Mouse (Mus musculus): ENCODE data around the gene Trip11. TPM values are rescaled to one million over a fixed set of nuclear protein-coding genes. Genes with fewer than 3 reads are reported as not detected.

Gene Trip11
- total RNA-seq, 2 experiments from 2014 or later: 34.2 to 39.5 TPM

DNA sequence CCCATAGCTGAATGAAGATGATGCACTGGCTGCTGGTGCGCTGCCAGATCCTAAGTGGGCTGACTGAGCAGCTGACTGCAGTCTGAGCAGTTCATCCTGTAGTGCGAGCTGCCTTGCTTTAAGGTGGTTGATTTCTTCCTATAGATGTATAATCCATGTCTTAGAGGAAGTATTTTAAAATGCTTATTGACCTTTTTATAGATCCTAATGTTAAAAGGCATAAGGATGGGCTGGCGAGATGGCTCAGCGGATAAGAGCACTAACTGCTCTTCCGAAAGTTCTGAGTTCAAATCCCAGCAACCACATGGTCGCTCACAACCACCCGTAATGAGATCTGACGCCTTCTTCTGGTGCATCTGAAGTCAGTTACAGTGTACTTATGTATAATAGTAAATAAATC lies 14.1 kb downstream of the Trip11 start:
- no peak for DNase-seq (ENCODE audit: low spot score in 2 of 2)

DNA sequence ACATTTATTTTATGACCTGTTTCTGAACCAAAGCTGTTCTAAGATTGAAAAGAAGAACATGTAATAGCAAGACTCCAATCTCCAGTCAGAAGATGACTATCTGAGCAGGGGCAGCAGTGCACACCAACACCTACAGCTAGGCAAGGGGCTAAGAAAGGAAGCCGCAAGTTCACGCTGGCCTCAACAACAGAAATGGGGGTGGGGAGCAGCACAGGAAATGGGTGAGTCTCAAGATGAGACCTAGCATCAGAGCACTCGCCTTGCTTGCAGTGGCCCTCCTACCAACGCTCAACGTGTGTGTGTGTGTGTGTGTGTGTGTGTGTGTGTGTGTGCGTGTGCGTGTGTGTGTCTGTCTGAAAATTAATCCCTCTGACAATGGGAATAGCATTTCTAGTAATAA lies 16.0 kb downstream of the Trip11 start:
- no peak for DNase-seq (ENCODE audit: low spot score in 2 of 2)

DNA sequence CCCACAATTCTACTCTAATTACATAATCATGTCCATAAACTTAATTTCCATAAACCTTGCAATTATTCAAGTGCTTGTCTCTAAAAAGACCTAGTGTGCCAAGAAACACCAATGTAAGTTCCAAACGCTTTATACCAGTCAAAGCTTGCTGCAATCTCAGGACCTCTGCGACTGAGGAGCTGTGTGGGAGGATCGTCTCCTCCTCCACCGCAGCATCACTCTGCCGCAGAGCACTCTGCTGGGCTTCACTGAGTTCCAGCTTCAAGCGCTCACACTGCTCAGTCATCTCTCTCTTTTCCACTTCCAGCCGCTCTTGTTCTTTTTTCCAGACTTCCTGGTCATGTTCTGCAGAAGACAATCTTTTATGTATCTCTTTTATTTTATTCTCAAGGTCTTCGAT lies 19.8 kb downstream of the Trip11 start:
- DNase-seq (ENCODE audit: low spot score in 2 of 2): no peak

DNA sequence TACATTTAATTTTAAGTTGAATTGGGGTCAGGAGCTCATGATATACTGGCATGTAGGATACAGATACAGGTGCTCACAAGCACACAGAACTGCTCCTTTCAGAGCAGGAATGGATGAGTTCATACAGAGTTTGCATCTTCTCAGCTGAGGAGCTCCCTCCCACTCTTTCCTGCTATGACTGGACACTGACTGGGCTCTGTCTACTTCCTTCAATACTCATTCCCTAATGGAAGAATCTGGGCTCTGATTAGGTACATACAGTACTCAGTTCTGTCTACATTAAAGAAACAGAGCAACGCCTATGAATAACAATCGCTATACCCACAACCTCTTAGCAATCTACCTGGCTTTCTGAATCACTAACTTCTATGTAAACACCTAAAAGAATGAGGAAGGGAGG lies 20.2 kb downstream of the Trip11 start:
- DNase-seq (ENCODE audit: low spot score in 2 of 2): no peak

DNA sequence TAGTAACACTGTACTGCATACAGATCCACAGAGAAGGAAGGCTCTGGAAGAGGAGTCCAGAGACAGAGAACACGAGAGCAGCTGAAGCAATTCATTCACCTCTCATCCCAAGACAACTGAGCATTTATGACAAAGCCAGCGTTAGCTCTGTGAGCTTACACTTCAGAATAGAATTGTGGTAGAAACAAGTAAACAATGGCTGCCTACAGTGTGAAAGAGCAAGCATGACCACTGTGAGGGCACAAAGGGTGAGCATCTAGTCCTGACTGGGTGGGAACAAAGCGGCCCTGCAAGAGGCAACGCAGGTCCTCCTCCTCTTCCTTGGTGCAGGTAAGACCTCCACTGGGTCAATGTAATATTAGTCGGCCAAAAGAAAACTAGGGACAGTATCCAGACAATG lies 22.0 kb downstream of the Trip11 start:
- no peak for DNase-seq (ENCODE audit: low spot score in 2 of 2)

DNA sequence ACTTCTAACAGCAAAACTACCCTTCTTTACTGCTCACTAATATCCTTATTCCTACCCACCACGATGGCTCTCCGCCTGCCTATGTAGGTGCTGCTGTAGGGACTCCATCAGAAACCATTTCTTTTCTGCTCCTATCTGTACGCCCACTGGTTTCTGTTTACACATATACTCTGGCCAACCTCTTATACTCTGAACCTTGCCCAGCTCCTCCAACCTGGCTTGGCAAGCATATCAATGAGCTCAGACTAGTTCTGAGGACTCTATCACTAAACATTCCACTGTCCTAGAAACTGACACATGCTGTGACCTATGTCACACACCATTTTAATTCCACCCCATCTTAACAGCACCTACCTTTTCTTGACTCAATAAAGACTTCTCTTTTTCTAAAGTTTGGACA lies 23.7 kb downstream of the Trip11 start:
- no peak for DNase-seq (ENCODE audit: low spot score in 2 of 2)

DNA sequence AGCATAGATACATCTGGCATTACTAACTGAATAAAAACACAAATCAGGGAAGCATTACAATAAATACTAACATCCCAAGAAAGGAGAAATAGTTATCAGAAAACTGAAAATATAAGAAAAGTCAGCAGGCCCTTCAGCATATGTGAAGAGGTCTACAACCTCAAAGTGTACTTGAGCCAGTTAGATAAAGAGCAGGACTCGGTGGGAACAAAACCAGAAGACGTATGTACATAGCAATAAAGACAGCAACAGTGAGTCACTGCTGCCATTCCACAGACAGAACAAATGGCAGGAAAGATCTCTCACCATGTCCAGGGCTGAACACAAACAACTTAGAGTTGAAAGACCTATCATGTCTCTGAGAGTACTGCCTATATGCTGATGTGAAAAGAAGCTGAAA lies 24.8 kb downstream of the Trip11 start:
- no peak for DNase-seq (ENCODE audit: low spot score in 2 of 2)

DNA sequence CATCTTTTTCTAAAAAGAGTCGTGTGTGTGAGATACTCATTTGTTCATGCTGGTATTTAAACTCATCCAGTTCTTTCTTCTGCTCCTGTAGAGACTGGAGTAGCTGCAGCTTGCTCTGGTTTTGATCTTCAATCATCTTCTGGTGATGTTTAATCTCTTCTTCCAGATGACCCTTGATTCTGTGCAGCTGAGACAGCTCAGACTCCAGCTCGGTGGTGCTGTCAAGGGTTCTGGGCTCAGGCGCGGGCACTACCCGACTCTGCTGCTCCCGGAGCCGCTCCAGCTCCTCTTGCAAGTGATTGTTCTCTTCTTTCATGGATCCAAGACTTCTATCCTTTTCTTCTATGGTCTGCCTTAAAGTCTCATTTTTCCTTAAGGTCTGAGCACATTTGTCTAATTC lies 28.1 kb downstream of the Trip11 start:
- DNase-seq (ENCODE audit: low spot score in 2 of 2): no peak

DNA sequence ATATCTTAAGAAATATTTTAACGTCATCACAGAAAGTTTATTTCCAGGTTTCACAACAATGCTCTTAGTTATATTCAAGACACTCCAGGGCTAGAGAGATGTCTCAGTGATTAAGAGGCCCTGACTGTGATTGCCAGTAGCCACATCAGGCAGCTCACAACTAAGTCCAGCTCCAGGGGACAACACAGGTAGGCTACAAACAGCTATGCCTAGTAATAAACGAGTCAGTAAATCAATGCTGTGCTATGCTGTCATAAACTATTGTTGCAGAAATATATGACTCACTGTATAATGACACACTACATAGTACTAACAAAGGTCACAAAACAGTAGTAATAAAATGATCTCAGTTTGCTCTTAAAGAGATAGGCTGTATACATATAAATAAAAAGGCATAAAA lies 36.7 kb downstream of the Trip11 start:
- no peak for DNase-seq (ENCODE audit: low spot score in 2 of 2)

DNA sequence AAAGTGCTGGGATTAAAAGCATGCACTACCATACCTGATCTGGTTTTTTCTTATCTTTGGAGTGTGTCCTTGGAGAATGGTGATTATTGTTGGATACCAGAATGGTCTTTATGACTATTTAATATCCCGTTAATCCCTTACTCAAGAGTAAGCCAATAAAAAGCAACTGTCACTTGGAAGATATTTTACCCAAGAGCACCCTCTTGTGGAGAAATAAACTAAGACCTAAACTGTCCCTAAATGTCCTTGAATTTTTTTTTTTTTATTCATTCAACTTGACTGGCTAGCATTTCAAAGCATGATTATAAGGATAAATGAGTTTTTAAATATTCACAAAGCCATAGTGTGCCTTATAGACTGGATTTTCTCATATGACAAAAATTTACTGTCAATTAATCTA lies 38.0 kb downstream of the Trip11 start:
- no peak for DNase-seq (ENCODE audit: low spot score in 2 of 2)

DNA sequence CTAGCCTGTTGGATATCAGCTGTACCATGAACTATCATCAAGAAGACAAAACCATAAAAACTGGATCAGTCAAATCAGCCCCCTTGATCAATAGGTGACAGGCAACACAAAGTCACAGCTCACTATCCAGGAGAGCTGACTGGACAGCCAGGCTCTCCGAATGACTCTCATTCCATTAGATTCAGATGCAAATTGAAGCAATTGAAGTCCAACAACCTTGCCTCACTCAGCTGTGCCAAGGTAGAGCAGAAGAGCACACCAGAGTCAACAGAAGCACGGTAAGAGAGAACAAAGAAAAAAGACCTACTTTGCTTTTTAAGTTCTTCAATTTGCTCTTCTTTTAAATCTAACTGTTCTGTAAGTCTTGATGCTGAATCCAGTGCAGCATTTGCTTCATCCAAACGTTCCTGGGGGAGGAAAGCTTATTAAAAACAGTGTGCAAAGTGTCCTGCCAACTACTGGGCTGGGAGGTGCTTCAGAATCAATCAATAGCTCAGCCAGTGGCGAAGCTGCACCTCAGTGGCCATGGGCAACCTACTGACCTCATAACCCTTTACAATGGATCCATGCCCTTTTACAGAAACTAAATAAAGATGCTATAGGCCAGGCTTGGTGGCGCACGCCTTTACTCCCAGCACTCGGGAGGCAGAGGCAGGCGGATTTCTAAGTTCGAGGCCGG lies 50.6 kb downstream of the Trip11 start:
- DNase-seq (ENCODE audit: low spot score in 2 of 2): no peak

DNA sequence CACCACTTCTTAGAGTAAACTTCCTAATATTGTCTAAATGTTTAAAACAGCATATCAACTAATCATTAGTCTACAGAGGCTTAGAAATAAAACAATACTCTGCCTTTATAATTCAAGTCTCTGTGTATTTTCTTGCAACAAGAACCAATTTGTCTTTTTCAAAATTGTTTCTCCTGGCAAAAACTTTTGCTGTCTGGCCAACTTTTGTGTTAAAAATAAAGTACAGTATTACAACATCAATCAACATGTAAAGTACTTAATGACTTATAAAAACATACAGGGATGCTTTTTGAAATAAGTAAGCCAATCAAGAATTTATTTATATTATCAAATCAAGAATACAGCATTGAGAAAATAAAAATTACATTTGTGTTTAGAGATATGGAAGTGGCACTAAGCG lies 52.8 kb downstream of the Trip11 start:
- no peak for DNase-seq (ENCODE audit: low spot score in 2 of 2)

DNA sequence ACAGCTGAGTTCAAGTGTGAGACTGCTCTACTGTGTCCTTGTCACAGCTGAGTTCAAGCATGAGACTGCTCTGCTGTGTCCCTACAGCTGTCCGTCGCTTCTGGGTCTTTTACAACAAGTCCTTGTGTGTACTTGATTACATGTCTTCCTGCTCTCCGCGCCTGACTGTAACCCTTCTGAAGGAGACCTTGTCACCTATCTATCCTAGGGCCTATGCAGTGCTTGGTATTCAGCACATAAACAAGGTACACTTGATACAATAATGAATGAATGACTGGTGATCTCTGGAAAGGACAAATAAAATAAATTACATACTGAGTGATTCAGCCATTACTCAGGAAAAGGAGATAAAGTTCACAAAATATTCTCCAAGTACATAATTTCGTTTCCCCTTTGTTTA lies 55.1 kb downstream of the Trip11 start:
- peak in 1 of 2 experiments; percentile 18 for DNase-seq (ENCODE audit: low spot score in 2 of 2)

DNA sequence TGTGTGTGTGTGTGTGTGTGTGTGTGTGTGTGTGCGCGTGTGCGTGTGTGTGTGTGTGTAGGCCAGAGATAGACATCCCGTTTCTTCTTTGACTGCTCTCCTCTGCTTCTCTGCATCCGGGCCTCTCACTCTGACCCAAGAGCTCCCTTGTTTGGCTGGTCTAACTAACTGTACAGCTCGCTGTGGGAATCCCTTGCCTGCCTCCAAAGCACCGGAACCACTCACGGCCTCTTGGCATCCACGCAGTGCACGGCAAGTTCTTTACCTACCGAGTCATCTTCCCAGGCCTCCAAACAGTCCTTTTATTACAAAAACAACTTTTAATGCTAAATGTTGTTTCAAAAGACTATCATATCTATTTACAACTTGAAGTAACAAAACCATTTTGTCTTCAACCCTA lies 58.7 kb downstream of the Trip11 start:
- DNase-seq (ENCODE audit: low spot score in 2 of 2): no peak

DNA sequence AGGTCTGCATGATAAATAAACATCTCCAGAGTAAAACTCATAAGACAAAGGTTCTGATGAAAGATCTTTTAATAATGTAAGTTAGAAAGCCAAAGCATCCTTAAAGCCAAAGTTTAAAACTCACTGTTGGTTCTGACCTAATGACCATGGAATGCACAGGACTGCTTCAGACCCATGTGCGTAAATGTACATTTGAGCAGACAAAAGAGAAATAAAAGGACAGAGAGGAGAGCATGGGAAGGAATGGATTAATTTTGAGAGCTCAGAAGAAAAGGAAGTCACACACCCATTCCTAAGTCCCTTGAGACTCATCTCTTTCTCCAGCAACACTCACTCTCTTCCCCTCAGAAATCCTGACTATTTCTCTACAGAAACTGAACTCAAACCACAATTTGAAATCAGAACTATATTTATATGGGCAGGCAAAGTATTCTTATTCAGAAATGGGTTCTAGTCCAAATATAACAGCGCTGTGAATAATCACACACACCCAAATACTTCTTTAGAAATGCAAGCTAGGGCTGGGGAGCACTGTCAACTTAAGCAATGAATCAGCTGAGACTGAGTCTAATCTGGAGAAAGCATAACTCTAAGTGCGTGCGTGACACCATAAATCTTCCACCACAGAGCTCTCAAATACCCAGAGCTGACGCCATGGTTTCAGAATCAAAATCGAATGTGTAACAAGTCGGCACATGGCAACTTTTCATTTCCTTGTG lies 61.1 kb downstream of the Trip11 start:
- no peak for DNase-seq (ENCODE audit: low spot score in 2 of 2)

DNA sequence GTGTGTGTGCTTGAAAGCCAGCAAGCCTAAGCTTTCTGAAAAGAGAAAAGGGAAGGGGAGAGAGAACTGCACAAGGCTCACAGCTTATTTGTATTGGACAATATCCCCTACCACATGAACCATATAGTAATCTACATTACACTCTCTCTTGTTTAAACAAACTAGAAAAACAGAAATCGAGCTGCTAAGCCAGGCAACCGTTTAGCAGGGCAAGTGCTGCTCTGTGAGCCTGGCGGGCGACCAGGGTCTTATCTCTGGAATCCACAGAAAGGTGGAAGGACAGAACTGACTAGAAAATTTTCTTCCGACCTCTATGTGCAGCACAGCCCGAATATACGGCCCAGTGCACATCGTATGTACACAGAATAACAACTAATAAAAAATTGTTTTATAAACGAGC lies 61.8 kb downstream of the Trip11 start:
- DNase-seq (ENCODE audit: low spot score in 2 of 2): no peak

DNA sequence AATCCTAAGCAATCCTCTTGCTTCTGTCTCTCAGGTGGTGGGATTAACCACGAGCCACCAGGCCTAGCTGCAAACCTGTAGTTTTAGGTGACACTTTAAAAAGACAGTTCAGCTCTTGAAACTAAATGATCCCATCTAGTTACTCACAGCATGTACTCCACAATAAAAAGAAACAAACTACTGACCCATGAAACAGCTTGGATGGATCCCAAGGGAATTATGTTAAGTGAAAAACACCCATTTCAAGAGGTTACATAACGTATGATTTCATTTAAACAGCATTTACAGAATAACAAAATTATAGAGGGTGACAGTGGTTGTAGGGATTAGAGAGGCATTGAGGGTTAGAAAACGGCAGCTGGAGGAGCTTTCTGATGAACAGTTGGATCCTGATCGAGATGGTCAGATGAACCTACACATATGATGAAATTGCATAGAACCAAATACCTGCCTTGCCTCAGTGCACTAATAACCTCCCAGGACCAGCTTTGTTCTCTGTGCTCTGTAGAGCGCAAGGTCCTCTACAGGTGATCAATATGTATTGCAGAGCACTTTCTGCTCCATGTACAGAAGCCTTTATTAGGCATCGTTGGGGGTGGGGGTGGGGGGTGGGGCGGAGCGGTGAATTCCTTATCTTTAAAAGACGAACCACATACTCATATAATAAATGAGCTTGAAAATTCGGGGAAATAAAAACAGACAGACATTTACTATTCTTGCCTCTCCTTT lies 76.4 kb downstream of the Trip11 start:
- DNase-seq (ENCODE audit: low spot score in 2 of 2): no peak

DNA sequence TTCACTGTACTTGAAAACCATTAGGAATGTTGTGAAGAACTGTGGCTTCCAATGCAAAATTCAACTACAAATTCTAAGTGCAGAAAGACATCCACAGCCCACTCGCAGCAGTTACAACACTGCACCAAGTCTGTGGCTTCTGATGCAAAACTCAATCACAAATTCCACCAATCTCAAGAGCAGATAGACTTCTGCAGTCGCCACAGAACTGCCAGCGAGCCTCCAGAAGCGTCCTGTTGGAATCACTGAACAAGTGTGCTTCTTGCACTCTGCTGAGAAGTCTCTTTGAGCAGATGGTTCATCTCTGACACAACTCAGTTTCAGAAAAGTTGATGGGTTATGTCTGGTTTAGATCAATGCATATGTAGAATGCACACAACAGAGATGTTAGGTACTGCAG lies 78.4 kb downstream of the Trip11 start:
- DNase-seq (ENCODE audit: low spot score in 2 of 2): no peak

DNA sequence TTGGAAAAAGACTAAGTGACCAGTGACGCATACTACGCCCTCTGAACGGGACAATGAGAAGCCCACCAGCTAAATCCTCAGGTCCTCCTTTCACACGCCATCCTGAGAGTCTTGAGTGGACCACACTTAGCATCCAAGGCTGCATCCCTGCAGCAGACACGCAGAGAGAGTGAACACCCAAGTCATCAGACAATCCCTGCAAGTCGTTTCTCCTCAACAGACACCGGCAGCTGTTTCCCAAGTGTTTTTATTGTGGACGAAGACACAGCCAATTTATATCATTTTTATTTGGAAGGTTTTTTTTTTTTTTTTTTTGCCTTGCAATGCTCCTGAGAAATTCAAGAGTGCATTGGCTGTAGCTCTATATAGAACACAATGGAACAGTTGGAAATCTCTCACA lies 79.3 kb downstream of the Trip11 start:
- DNase-seq (ENCODE audit: low spot score in 2 of 2): no peak

DNA sequence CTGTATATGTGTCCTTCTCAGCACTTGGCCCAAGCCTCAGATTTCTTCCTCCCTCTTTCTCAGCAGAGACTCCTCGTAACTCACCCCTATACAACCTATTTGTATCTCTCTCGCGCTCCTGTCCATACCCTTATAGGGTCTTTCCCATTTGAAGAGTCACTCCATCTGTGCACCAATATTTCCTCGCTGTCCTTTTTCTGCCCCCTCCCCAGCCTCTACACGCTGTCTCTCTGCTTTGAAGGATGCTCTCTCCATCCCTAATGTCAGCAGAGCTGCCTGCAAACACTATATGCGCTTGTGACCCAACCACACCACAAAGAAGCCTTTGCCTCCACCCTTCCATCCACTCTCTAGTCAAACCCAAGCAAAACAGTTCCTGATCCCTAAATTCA lies 80.0 kb downstream of the Trip11 start:
- no peak for DNase-seq (ENCODE audit: low spot score in 2 of 2)

DNA sequence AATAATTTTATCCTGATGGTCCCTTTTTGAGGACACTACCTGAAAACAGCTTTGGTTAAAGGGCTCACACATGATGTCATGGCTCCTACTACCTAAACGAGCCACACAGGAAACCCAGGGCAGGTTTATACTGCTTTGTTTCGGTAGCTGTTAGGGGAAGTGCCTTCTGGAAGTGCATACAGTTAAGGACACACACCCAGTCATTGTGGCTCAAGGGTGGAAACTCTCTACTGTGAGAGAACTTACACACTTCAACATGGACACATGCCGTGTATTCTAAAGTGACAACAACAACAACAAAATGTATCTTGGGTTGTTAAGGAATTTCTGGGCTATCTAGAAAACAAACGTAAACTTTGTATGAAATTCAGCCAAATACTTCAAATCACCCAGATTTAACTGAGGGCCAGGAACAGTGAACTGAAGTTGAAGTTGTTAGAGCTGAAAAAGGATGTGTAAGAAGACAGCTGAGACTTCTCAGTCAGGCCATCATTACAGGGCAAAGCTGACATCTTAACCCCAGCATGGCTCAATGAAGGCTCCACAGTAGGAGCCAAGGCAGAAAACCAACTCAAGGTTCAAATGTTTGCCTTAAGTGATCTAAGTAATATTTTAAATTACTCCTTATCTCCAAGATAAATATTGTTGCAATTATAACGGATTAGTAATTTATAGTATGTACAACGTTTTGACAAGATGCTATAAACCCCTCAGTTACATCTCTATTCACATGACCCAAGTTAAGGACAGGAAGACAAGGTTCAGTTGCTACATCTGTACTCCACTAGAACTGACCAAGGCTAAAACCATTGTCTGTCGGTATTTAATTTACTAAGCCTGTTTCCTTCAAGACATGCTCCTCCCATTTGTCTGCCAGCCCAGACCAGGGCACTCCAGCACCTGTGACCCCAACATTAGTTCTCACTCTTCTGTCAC lies 80.6 kb downstream of the Trip11 start:
- no peak for DNase-seq (ENCODE audit: low spot score in 2 of 2)
